Mouse (Mus musculus) G1E (cell line): Measurements from ENCODE around the gene Sirpa.

Experiments used
- CTCF ChIP-seq: IDR thresholded peaks from 2 replicates; pipeline ENCODE4 v1.5.1; 2012; ENCODE audit warnings: low read depth, low read length, inconsistent platforms, mixed read lengths
- GATA1 ChIP-seq: IDR thresholded peaks from 2 replicates; pipeline ENCODE4 v1.6.1; 2012; ENCODE audit warnings: borderline replicate concordance, low read length, inconsistent platforms, mixed read lengths

DNA sequence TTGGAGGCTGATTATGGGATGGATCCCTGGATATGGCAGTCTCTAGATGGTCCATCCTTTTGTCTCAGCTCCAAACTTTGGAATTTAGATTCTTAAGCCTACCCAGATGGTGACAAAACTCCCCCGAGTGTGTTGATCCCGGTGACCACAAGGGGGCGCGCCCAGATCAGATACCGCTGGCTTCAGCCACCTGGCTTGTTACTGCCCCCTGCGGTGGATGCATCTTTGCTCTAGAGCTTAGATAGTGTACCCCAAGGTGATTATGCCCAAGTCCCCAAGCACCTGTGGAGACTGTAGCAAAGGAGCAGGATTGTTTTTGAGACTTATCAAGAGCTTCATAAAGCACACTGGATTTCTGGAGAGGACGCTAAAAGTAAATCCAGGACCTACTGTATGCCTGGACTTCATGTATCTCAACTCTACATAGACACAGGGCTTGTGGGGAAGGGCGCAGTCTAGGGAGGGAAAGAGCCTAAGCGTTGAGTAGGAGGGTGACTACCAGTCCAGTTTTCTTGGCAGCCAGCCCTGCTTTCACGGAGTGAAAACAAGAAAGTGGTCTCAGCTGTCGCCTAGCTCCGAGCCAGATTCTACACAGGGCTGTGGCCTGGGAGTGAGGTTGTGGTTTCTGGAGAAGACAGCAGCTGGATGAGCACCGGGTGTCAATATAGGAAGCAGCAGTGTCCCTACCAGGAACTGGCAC, 82.5 kb downstream of the Sirpa start:
- TF ChIP-seq CTCF (peak; percentile 70), GATA1 (no peak)
